Mouse (Mus musculus): ENCODE measurements around the gene Dennd2c.
"Not testable (repeated sequence)": the region's sequence is repeated elsewhere in the genome, so short reads cannot be mapped to it uniquely, and the experiment has no call there.

Gene Dennd2c

DNA sequence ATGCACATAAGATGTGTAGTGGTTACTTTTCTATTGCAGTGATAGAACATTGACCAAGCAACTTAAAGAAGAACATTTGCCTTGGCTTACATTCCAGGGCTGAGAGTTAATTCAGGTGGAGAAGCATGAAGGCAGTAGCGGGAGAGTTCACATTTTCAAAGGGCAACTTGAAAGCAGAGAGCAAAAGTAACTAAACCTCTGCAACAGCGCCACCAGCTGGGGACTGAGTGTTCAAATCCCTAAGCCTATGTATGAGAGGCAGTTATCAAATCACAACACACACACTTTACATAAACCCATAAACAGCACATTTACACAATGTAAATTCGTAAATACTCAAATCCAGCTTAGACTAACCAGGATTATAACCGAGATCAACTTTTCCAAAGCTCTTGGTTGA is 67.4 kb downstream of the Dennd2c start:
- peak; percentile 65 to 73 for DNase-seq (ENCODE audit: low spot score in 2 of 2)

DNA sequence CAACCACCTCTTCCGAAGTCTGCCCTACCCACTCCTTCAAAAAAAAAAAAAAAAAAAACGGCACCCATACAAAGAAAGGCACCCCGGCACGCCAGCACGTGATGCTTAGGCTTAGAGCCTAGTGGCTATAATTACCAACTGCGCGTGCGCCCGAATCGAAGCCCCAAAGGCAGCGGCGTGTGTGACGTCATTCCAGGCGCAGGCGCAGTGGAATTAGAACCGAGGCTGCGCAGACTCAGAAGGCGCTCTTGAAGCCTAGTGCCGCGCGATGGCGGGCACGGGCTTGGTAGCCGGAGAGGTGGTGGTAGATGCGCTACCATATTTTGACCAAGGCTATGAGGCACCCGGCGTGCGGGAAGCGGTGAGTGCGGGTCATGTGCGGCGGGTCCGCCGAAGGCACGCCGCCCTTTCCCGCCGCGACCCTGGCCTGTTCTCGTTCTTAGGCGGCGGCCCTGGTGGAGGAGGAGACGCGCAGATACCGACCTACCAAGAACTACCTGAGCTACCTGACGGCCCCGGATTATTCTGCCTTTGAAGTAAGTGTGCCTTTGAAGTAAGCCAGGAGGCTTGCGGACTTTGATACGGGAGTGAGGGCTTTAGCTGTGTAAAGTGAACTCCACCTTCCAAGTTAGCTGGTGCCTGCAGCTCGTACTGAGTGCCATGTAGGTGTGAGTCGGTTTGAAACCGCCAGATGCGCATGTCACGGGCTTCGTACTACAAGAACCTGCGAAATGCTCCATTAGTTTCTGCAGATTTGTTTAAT is 69.3 kb downstream of the Dennd2c start, which contains the start of gene Bcas2:
Bcas2 (plus strand) TSS at position 151 of the 763 bp plus-strand sequence.
- peak; percentile 97 to 99 for DNase-seq (ENCODE audit: low spot score in 2 of 2)

DNA sequence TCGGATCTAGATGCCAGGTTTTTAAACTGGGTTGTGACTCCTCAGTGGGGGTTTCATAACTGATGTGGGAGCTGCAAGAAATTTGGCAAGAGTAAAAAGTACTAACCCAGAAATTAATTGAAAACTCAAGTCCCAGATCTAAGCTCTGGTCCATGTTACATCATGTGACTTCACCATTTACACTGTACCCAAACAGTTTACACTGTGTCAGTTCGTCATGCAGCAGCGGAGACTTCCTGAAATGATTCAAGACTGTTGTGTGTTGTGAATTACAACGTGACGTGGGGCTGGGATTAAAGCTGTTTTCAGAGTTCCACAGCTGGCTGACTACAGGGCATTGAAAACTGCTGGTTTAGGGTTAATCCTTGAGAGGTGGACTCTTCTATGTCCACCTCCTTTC is 70.2 kb downstream of the Dennd2c start:
- DNase-seq (ENCODE audit: low spot score in 2 of 2) = no peak

DNA sequence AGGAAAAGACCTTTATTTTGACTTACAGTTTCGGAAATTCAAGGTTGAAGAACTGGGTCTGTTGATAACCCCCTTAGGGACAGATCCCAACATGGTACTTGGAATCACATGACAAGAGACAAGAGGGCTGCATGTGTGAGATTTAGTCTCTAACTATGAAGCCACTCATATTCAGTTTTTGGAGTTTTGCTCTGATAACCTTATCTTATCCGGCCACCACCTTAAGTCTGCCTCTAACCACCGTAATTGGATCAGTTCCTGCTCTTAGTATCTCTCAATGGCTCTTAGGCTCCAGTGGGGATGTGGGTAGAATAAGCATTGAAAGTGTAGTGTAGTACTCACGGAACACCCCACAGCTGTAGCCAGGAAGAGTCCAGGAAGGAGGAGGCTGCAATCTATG is 74.3 kb downstream of the Dennd2c start:
- no peak for DNase-seq (ENCODE audit: low spot score in 2 of 2)

DNA sequence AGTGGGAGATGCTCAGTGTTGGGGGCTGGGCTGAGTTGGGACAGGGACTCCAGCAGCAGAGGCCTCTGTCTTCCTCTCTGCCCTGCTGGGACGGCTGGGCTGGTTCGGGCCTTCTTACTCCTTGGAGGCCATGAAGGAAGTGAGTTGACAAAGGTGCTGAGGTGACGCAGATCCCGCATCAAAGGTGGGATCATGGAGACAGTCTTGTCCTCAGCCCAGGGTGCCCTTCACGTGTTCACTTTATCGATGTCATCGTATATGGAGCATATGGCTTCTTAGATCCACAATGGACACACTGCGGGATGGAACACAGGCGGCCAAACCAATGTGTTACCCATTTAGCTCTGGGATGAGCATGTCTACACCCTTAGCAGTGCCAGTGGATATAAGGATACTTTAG is 77.1 kb downstream of the Dennd2c start:
- no peak for DNase-seq (ENCODE audit: low spot score in 2 of 2)

DNA sequence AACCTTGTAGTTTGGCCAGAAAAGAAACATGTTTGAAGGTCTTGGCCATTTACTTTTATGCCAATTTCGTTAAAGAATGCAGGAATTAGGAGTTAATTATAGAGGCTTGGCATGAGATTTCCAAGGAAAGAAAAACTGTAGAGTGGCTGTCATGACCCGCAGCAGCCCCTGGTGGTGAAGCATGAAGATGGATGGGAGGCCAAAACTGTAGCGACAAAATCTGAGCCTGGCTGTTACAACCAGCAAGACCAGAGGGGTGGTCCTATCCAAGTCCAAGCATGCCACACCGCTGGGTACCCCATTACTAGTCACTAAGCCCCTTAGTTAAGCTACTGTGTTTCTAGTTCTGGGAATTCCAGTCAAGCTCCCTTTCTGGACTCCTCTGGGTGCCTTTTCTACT is 78.8 kb downstream of the Dennd2c start:
- no peak for DNase-seq (ENCODE audit: low spot score in 2 of 2)

DNA sequence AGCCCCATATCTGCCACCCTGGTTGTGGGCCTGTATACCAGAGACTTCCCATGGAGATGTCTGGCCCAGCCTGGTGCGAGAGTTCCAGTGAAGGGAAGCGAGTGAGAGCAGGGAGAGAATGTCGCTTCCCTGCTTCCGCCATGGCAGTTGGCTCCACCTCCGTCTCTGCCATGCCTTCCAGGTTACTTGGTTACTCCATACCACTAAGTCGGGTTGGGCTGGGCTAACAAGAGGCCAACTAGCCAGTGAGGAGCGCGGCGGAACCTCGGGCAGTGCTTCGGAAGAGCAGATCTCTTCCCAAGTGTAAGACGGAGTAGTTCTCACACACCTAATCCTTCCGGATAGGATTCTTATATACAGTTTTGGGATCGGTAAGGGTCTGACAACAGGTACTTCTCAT is 80.4 kb downstream of the Dennd2c start:
- no peak for DNase-seq (ENCODE audit: low spot score in 2 of 2)

DNA sequence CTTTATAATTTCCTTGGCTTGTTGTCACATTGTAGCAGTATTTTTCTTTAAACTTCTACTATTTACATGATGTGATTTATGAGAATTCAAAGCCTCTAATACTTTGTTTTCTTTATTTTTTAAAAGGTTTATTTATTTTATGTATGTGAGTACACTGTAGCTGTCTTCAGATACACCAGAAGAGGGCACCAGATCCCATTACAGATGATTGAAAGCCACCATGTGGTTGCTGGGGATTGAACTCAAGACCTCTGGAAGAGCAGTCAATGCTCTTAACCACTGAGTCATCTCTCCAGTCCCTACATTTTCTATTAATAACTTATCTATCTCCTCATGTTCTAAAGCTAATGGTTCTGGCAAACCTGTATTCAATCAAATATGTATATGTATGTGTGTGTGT is 82.1 kb downstream of the Dennd2c start:
- not testable (repeated sequence) for DNase-seq (ENCODE audit: low spot score in 2 of 2)

DNA sequence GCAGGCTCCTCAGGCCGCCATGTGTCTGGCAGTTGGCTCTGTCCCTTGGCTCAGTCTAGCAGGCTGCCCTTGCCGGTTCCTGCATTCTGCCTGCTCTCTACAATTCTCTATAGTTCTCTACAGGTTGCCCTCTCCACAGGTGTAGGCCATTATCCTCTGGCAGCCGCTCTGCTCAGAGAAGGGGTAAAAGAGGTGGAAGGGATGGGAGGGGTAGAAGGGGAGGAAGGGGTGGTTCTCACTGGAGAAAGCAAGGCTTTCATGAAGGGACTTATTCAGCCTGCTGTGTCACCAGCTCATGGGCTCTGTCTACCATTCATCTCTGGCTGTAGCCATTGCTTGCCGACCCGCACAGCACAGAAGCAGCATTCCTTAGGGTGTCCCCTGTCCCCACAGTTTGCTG is 86.0 kb downstream of the Dennd2c start:
- no peak for DNase-seq (ENCODE audit: low spot score in 2 of 2)

DNA sequence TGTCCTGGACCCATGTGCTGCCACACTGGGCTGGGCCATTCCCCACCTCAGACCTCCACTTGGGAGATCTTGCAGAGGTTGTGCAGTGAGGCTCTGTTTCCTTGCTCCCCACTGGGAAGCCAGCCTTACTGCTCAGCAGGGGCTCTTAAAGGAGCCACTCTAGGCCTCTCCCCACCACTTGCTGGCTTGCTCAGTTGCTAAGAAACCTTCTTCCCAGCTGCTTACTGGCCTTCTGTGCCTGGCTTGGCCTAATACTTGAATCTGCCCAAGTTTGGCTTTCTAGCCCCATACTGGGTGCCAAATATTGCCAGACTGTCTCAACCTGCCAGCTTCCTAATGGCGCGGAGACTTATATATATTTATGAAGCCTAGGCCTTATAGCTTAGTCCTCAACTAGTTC is 86.5 kb downstream of the Dennd2c start:
- DNase-seq (ENCODE audit: low spot score in 2 of 2) = no peak

DNA sequence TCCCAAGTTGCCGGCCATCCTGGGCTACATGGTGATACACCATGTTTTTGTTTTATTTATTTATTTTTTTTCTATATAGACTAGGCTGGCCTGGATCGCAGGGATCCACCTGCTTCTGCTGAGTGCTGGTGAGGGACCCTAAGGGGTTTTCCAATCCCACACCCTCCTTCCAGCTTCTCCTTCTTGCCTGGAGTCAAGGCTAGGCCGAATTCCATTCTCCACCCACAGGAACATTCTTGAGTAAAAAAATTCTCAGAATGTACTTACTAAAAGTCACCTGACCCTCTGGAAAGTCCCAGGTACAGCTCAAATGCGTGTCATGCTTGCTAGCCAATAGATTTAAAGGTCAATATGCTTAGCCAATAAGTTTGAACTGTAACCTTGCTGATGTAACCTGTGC is 89.8 kb downstream of the Dennd2c start:
- no peak for DNase-seq (ENCODE audit: low spot score in 2 of 2)

DNA sequence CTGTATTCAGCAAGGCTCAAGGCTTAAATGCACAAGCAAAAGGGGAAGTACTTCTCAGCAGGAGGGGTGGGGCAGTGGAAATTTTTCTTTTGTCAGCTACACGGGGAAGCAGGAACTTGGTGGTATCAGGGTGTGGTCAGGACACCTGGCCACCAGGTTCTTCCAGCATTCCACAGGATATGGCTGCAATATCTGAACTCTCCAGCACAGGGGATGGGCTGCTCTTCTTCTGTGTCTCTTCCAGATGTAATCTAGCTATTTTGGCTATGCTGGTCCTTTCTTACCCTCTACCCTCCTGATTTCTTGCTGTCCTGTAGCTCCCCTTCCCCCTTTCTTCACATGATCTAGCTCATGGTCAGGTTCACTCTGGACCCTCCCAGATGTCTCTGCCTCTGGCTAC is 90.8 kb downstream of the Dennd2c start:
- DNase-seq (ENCODE audit: low spot score in 2 of 2) = no peak

DNA sequence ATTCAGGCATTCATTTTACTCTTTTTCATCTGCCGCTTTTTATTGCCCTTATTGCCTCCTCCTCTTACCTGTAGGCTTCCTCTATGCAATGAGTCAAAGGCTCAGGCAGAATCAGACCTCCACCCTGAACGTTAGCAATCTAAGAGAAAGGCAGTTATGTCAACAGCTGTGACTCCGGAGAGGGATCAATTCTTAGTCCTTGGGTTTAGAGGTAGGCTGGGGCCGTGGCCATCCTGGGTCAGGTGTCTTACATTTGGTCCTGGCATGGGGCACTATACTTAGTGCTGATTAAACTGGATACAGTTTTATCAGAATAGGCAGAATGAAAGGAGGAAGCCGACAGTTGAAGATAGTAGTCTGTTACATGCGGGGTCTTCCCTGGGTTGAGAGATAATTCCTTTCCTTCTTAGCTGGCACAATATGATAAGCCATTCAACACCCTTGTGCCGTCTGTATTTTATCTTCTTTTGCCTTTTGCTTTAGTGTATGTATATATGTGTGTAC is 94.0 kb downstream of the Dennd2c start:
- DNase-seq (ENCODE audit: low spot score in 2 of 2) = no peak

DNA sequence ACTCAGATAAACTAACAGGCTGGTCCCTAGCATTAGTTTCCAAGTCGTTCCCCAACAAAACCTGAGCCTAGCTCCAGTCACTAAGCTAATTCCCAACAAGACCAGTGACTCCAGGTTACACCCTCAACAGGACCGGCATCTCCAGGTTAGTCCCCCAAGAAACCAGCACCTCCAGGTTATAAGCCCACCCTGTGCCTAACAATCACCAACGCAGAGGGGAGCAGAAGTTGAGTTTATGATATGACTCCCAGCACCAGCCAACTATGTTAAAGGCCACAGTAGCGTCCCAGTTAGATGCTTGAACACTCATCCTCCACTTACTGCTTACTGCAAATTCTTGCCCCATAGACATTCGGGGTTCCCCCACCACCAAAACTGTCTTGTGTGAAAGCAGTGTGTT is 97.0 kb downstream of the Dennd2c start:
- no peak for DNase-seq (ENCODE audit: low spot score in 2 of 2)

DNA sequence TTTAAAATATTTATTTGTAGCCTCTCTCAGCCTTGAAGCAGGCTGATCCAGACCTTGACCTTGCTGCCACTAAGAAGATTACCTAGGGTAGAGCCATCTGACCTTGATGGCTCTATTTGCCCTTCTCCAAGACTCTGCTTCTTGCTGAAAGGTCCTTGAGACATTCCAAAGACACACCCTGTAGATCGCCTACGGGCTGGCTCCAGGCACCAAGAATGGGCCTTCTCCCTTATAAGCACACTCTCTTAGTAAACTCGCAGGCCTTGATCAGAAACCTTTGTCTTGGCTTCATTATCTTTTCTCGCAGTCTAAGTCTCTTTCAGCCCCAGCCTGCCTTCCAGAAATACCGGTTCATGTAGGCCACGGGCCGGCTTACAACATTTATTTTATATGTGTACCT is 98.7 kb downstream of the Dennd2c start:
- not testable (repeated sequence) for DNase-seq (ENCODE audit: low spot score in 2 of 2)

DNA sequence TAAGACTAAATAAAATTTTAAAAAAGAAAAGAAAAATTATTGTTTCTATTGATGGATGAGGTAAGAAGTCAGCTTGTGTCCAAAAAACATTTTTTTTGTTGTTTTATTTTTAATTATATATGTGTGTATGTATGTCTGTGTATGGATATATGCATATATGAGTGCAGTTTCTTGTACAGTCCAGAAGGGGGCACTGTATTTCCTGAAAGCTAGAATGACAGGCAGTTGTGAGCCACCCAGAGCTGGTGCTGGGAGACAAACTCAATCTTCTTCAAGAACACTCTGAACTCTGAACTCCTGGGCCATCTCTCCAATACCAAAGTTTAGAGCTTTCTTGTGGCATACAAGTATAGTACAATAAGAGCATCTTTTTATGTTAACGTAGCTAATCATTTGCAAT is 101.2 kb downstream of the Dennd2c start:
- DNase-seq (ENCODE audit: low spot score in 2 of 2) = no peak

DNA sequence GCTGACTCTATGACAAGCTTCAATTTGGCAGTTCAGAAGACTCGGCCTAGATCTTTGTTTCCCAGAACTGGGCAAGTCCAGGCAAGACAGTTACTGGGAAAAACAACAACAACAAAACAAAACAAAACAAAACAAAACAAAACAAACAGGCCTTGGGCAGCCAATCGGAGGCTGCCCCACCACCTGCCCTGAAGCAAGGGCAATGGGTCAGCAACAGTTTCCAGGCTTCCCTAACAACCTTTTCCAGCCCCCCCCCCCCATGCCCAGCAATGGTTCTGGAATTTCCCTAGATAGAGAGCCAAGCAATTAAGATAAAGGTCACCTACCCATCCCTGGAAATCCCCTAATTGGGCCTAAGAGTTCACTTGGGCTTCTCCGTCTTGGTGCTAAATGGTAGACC is 102.0 kb downstream of the Dennd2c start:
- no peak for DNase-seq (ENCODE audit: low spot score in 2 of 2)

DNA sequence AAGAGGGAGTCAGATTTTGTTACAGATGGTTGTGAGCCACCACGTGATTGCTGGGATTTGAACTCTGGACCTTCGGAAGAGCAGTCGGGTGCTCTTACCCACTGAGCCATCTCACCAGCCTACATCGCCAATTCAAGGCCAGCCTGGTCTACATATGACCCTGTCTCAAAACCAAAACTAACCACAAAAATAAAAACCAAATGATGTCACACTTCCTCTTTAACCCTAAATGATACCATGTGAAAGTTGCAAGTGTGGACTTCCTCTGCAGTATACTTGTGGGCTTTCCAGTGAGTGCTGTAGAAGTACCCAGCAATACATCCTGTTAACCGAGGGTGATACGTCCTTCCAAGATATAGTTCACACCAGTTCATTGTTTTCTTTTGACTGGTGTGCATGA is 104.0 kb downstream of the Dennd2c start:
- DNase-seq (ENCODE audit: low spot score in 2 of 2) = no peak

DNA sequence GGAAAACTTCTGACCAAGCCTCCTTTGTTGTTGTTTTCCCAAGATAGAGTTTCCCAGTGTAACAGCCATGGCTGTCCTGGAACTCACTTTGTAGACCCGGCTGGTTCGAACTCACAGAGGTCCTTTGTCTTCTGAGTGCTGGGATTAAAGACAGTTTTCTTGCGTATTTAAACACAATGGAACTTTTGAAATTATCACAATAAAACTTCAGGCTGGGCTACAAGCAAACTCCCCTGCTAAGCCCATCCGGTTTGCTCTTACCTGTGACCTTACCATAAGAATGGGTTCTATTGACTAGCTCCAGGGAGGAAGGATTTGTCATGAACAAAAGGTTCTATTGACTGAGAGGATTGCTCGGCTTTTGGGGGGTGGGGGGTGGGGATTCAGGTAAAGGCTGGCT is 105.3 kb downstream of the Dennd2c start:
- no peak for DNase-seq (ENCODE audit: low spot score in 2 of 2)

DNA sequence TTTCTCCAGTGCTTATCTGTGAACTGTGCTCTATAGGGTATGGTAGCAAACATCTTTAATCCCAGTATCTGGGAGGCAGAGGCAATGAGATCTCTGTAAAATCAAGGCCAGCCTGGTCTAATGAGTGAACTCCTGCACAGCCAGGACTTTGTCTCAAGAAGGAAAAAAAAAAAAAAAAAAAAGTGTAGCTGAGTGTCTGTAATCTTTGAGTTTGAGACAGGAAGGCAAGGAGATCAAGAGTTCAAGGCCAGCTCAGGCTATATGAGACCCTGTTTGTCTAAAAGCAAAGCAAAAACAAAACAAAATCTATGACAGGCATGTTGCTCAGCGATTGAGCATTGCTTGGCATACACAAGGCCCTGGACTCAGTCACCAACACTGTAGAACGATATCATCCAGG is 105.8 kb downstream of the Dennd2c start:
- DNase-seq (ENCODE audit: low spot score in 2 of 2) = no peak

DNA sequence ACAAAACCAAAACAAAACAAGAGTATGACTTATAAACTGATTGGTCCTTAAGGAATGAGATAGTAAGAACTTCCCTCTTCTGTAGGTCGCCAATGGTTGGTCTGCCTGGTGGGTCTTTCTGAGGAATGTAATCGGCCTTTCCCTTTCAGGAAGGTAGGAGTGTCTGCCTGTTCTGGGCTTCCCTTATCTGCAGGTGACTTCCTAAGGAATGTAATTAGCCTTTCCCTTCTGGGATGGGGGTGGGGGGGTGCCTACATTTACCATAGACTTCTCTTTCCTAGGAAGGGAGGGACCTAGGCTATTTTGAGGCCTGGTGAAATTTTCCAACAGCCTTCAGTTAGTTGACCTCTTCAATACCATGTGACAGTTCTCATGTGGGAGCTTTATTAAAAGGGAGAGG is 108.7 kb downstream of the Dennd2c start:
- no peak for DNase-seq (ENCODE audit: low spot score in 2 of 2)

DNA sequence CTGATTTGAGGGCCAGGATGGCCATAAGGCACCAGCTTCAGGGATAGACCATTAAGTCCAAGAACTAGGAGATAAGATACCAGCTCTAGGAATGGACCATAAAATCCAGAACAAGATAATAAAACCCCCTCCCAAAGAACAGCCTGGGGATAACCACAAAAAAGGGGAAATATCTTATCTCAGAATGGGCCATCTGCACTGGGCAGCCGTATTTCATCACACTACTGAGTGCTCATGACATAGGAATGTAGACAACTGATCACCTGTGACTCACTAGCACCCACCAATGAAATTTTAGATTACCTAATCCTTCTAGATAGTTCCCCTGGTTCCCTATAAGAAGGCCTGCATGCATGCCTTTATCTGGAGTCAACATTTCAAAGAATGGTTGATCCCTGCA is 109.7 kb downstream of the Dennd2c start:
- no peak for DNase-seq (ENCODE audit: low spot score in 2 of 2)

DNA sequence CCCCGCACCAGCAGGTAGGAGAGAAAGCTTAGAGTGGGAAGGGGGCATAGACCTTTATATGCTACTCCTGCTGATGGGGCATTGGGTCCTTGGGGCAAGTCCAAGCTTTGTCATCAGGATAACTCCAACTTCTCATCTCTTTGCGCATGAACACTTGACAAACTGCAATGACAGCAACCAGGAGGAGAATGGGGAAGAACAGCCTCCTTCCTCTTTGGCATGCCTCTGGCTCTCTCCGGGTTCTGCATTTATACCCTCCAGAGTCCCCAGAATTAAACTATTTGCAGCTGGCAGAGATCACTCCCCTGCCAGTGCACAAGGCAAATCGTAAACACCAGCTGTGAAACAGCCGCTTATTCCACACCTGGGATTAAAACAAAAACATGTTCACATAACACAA is 111.1 kb downstream of the Dennd2c start:
- DNase-seq (ENCODE audit: low spot score in 2 of 2) = no peak
